Mouse (Mus musculus): ENCODE data around the gene Pde4d. TPM values are rescaled to one million over a fixed set of nuclear protein-coding genes. Genes with fewer than 3 reads are reported as not detected.

Pde4d gene
- polyA plus RNA-seq, 1 experiment from 2014 or later = 14.6 TPM

GRCm38 (mm10) chr13:109481446-109481845 lies 1031.7 kb downstream of the Pde4d start:
- ATAC-seq (replicated peaks; ENCODE audit: insufficient number of reproducible peaks, low FRiP score, low TSS enrichment, low read depth) = no peak
- Histone ChIP-seq H3K4me1 (ENCODE audit: control insufficient read depth, insufficient read depth, low read length) (no peaks in the 10 kb centered on the region), H3K9me3 (replicated peaks; ENCODE audit: control insufficient read depth, low read length) (no peaks in the 10 kb centered on the region), H3K4me2 (ENCODE audit: low read depth, low read length) (no peak overlapping the region), H3K27me3 (ENCODE audit: control insufficient read depth, insufficient read depth, low read length) (no peaks in the 10 kb centered on the region), H3K27ac (replicated peaks; ENCODE audit: low read depth, low read length) (no peak overlapping the region), H3K9ac (replicated peaks; ENCODE audit: low read length) (no peak overlapping the region), H3K36me3 (replicated peaks; ENCODE audit: control insufficient read depth, insufficient read depth, low read depth, low read length) (no peaks in the 10 kb centered on the region), H3K4me3 (ENCODE audit: low read depth, low read length) (no peak overlapping the region)
- DNase-seq (ENCODE audit: low spot score) = no peak
- WGBS = 58% methylated on average over 7 of the region's 7 CpGs

GRCm38 (mm10) chr13:109486166-109486565 lies 1036.4 kb downstream of the Pde4d start:
- no peaks in the 10 kb centered on the region for H3K36me3 ChIP-seq (replicated peaks; ENCODE audit: control insufficient read depth, insufficient read depth, low read depth, low read length)
- H3K4me3 ChIP-seq (ENCODE audit: low read depth, low read length) = no peak overlapping the region
- H3K4me1 ChIP-seq (ENCODE audit: control insufficient read depth, insufficient read depth, low read length) = no peaks in the 10 kb centered on the region
- DNase-seq (ENCODE audit: low spot score) (no peak), ATAC-seq (replicated peaks; ENCODE audit: insufficient number of reproducible peaks, low FRiP score, low TSS enrichment, low read depth) (no peak)
- no peak overlapping the region for H3K9ac ChIP-seq (replicated peaks; ENCODE audit: low read length)
- no peaks in the 10 kb centered on the region for H3K27me3 ChIP-seq (ENCODE audit: control insufficient read depth, insufficient read depth, low read length)
- no peaks in the 10 kb centered on the region for H3K9me3 ChIP-seq (replicated peaks; ENCODE audit: control insufficient read depth, low read length)
- no peak overlapping the region for H3K4me2 ChIP-seq (ENCODE audit: low read depth, low read length)
- 53% methylated on average over 6 of the region's 6 CpGs for WGBS
- H3K27ac ChIP-seq (replicated peaks; ENCODE audit: low read depth, low read length) = no peak overlapping the region

- Histone ChIP-seq H3K4me2 (ENCODE audit: low read depth, low read length) (no peak overlapping the region), H3K4me1 (ENCODE audit: control insufficient read depth, insufficient read depth, low read length) (no peaks in the 10 kb centered on the region), H3K27ac (replicated peaks; ENCODE audit: low read depth, low read length) (no peak overlapping the region), H3K9me3 (replicated peaks; ENCODE audit: control insufficient read depth, low read length) (no peaks in the 10 kb centered on the region), H3K36me3 (replicated peaks; ENCODE audit: control insufficient read depth, insufficient read depth, low read depth, low read length) (no peaks in the 10 kb centered on the region), H3K4me3 (ENCODE audit: low read depth, low read length) (no peak overlapping the region), H3K27me3 (ENCODE audit: control insufficient read depth, insufficient read depth, low read length) (no peaks in the 10 kb centered on the region), H3K9ac (replicated peaks; ENCODE audit: low read length) (no peak overlapping the region)
- 73% methylated on average over 2 of the region's 2 CpGs for WGBS
- no peak for ATAC-seq (replicated peaks; ENCODE audit: insufficient number of reproducible peaks, low FRiP score, low TSS enrichment, low read depth)
- DNase-seq (ENCODE audit: low spot score) = no peak
These were observed 1037.6 kb downstream of the Pde4d start for GRCm38 (mm10) chr13:109487378-109487777.

GRCm38 (mm10) chr13:109490853-109491252 lies 1041.1 kb downstream of the Pde4d start:
- Histone ChIP-seq H3K36me3 (replicated peaks; ENCODE audit: control insufficient read depth, insufficient read depth, low read depth, low read length) (no peaks in the 10 kb centered on the region), H3K4me3 (ENCODE audit: low read depth, low read length) (no peak overlapping the region), H3K4me1 (ENCODE audit: control insufficient read depth, insufficient read depth, low read length) (no peaks in the 10 kb centered on the region), H3K27ac (replicated peaks; ENCODE audit: low read depth, low read length) (no peak overlapping the region), H3K4me2 (ENCODE audit: low read depth, low read length) (no peak overlapping the region), H3K27me3 (ENCODE audit: control insufficient read depth, insufficient read depth, low read length) (no peaks in the 10 kb centered on the region), H3K9me3 (replicated peaks; ENCODE audit: control insufficient read depth, low read length) (no peaks in the 10 kb centered on the region), H3K9ac (replicated peaks; ENCODE audit: low read length) (no peak overlapping the region)
- ATAC-seq (replicated peaks; ENCODE audit: insufficient number of reproducible peaks, low FRiP score, low TSS enrichment, low read depth) (no peak), DNase-seq (ENCODE audit: low spot score) (no peak)
- 50% methylated on average over 2 of the region's 2 CpGs for WGBS

GRCm38 (mm10) chr13:109491829-109492228 lies 1042.1 kb downstream of the Pde4d start:
- Histone ChIP-seq H3K4me2 (ENCODE audit: low read depth, low read length) (no peak overlapping the region), H3K36me3 (replicated peaks; ENCODE audit: control insufficient read depth, insufficient read depth, low read depth, low read length) (no peaks in the 10 kb centered on the region), H3K4me1 (ENCODE audit: control insufficient read depth, insufficient read depth, low read length) (no peaks in the 10 kb centered on the region), H3K4me3 (ENCODE audit: low read depth, low read length) (no peak overlapping the region), H3K27ac (replicated peaks; ENCODE audit: low read depth, low read length) (no peak overlapping the region), H3K9ac (replicated peaks; ENCODE audit: low read length) (no peak overlapping the region), H3K9me3 (replicated peaks; ENCODE audit: control insufficient read depth, low read length) (no peaks in the 10 kb centered on the region), H3K27me3 (ENCODE audit: control insufficient read depth, insufficient read depth, low read length) (no peaks in the 10 kb centered on the region)
- 58% methylated on average over 4 of the region's 4 CpGs for WGBS
- ATAC-seq (replicated peaks; ENCODE audit: insufficient number of reproducible peaks, low FRiP score, low TSS enrichment, low read depth) = no peak
- DNase-seq (ENCODE audit: low spot score) = no peak

- no peak overlapping the region for H3K27ac ChIP-seq (replicated peaks; ENCODE audit: low read depth, low read length)
- H3K36me3 ChIP-seq (replicated peaks; ENCODE audit: control insufficient read depth, insufficient read depth, low read depth, low read length) = no peaks in the 10 kb centered on the region
- 84% methylated on average over 9 of the region's 9 CpGs for WGBS
- no peaks in the 10 kb centered on the region for H3K9me3 ChIP-seq (replicated peaks; ENCODE audit: control insufficient read depth, low read length)
- DNase-seq (ENCODE audit: low spot score) (no peak), ATAC-seq (replicated peaks; ENCODE audit: insufficient number of reproducible peaks, low FRiP score, low TSS enrichment, low read depth) (no peak)
- no peak overlapping the region for H3K9ac ChIP-seq (replicated peaks; ENCODE audit: low read length)
- H3K4me1 ChIP-seq (ENCODE audit: control insufficient read depth, insufficient read depth, low read length) = no peaks in the 10 kb centered on the region
- no peak overlapping the region for H3K4me3 ChIP-seq (ENCODE audit: low read depth, low read length)
- H3K27me3 ChIP-seq (ENCODE audit: control insufficient read depth, insufficient read depth, low read length) = no peaks in the 10 kb centered on the region
- no peak overlapping the region for H3K4me2 ChIP-seq (ENCODE audit: low read depth, low read length)
These were observed 1050.6 kb downstream of the Pde4d start for GRCm38 (mm10) chr13:109500336-109500735.

- WGBS = 81% methylated on average over 7 of the region's 7 CpGs
- DNase-seq (ENCODE audit: low spot score) (no peak), ATAC-seq (replicated peaks; ENCODE audit: insufficient number of reproducible peaks, low FRiP score, low TSS enrichment, low read depth) (no peak)
- no peaks in the 10 kb centered on the region for H3K27me3 ChIP-seq (ENCODE audit: control insufficient read depth, insufficient read depth, low read length)
- no peaks in the 10 kb centered on the region for H3K9me3 ChIP-seq (replicated peaks; ENCODE audit: control insufficient read depth, low read length)
- H3K4me2 ChIP-seq (ENCODE audit: low read depth, low read length) = no peak overlapping the region
- no peaks in the 10 kb centered on the region for H3K36me3 ChIP-seq (replicated peaks; ENCODE audit: control insufficient read depth, insufficient read depth, low read depth, low read length)
- H3K27ac ChIP-seq (replicated peaks; ENCODE audit: low read depth, low read length) = no peak overlapping the region
- H3K4me3 ChIP-seq (ENCODE audit: low read depth, low read length) = no peak overlapping the region
- no peaks in the 10 kb centered on the region for H3K4me1 ChIP-seq (ENCODE audit: control insufficient read depth, insufficient read depth, low read length)
- no peak overlapping the region for H3K9ac ChIP-seq (replicated peaks; ENCODE audit: low read length)
These were observed 1053.0 kb downstream of the Pde4d start for GRCm38 (mm10) chr13:109502796-109503195.

DNA sequence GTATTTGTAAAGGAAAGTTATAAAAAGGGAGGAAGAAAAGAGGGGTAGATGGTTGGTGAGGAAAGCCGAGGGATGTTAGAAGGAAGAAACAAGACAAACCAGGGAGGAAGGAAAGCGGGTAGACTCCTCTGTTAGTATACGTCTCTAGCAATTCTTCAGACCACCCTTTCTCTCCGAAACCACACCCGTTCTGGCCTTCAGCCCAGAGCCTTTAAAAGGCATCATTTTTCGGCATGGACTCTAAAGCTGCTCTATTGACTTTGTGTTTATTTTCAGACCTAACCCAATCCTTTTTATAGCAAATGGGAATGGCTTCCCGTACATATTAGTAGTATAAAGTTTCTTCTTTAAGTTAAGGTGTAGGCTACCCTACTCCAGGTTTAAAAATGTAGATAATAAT lies 1057.0 kb downstream of the Pde4d start:
- H3K9ac ChIP-seq (replicated peaks; ENCODE audit: low read length) = no peak overlapping the region
- DNase-seq (ENCODE audit: low spot score) (no peak), ATAC-seq (replicated peaks; ENCODE audit: insufficient number of reproducible peaks, low FRiP score, low TSS enrichment, low read depth) (no peak)
- no peaks in the 10 kb centered on the region for H3K27me3 ChIP-seq (ENCODE audit: control insufficient read depth, insufficient read depth, low read length)
- no peak overlapping the region for H3K4me2 ChIP-seq (ENCODE audit: low read depth, low read length)
- H3K27ac ChIP-seq (replicated peaks; ENCODE audit: low read depth, low read length) = no peak overlapping the region
- H3K9me3 ChIP-seq (replicated peaks; ENCODE audit: control insufficient read depth, low read length) = no peaks in the 10 kb centered on the region
- H3K36me3 ChIP-seq (replicated peaks; ENCODE audit: control insufficient read depth, insufficient read depth, low read depth, low read length) = no peaks in the 10 kb centered on the region
- H3K4me1 ChIP-seq (ENCODE audit: control insufficient read depth, insufficient read depth, low read length) = no peaks in the 10 kb centered on the region
- WGBS = 85% methylated on average over 7 of the region's 7 CpGs
- H3K4me3 ChIP-seq (ENCODE audit: low read depth, low read length) = no peak overlapping the region

Measured in embryonic facial prominence, embryonic 11.5 days (tissue).